Mouse (Mus musculus): ENCODE data around the gene Gad1.

Gene Gad1

DNA sequence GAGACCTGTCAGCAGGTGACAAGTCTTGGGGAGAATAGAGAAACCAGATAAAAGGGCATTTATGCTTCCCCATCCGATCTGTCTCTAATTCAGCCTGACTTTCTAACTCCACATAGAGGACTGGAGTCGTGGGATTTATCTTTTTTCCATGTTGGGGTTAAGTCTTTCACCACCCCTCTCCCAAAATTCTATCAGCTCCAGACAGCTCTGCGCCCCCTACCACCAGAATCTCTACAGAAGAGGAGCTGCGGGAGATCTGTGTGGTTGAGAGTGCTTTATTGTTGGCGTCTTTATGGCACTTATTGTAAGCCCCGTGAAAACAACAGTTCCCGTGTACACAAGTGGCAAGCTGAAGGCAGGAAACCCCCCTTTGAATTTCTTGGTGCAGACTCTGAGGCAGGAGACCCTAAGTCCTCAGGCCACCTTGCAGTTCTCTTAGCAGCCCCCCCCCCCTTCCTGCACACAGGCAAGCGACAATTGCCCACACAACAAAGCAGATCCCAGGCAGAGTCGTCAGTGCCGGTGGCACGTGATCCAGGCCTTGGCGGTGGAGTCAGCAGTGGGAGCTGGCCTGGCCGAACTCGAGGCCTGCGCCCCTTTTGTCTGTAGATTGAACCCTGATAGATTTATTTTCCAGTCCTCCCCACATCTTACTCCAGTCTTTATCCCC lies 11.9 kb downstream of the Gad1 start:
- DNase-seq (ENCODE audit: low read depth, low spot score), result no peak

DNA sequence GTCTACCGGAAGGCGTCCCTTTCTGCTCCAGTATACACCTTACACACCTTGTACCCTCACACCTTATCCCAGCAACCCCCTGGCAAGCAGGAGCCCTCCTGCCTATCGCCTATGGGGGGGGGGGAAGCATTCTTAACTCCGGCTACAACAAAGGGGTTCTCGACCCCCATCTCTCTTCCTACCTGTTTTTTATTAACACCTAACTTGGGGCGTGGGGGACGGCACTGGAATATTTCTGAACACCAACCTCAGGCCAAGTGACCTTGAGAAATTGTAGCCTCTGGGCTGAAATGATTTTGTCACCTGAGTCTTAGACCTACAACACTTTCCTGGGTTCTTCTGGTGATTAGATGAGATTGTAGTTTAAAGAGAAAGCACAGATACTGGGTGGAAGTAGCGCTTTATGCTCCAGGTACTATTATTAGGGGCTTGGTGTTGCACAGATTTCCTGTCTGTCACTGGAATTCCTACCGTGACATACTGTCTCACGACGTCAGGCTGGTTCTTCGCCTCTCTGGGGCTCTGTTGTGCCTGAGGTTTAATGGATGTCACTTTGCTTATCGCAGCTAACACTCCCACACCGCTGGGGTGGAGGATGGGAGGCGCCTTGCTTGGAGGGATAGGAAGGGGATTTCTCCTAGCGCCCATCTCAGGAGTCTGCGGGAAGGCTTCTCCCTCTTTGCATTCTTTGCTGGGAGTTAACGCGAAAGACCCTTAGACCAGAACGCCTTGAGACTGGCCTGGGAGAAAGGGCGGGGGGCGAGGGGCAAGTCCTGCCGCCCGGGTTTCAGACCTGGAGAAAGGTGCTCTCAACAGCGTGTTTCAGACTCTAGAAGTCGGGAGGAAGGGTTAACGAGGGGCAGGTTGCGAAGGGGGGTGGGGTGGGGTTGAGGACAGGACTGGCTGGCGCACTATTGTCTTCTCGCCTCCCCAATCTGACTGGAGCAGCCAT lies 13.1 kb downstream of the Gad1 start:
- no peak for DNase-seq (ENCODE audit: low read depth, low spot score)

DNA sequence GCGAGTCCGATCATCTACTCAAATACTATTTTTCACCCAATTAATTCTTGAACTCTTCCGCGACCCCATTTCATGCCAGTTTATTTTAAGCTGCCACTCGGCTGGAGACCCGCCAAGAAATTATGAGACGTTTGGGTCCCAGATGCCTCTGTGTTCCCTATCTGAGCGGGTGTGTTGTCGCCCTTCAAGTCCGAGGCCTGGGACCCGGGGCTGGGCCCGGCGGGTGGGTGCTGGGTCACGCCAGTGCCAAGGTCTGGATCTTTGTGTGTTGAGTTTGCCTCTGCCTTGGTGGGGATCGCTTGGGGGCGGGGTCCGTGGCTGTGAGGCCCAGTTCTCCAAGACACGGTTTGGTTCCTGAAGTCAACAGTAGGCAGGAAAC lies 13.7 kb downstream of the Gad1 start:
- DNase-seq (ENCODE audit: low read depth, low spot score), result no peak

DNA sequence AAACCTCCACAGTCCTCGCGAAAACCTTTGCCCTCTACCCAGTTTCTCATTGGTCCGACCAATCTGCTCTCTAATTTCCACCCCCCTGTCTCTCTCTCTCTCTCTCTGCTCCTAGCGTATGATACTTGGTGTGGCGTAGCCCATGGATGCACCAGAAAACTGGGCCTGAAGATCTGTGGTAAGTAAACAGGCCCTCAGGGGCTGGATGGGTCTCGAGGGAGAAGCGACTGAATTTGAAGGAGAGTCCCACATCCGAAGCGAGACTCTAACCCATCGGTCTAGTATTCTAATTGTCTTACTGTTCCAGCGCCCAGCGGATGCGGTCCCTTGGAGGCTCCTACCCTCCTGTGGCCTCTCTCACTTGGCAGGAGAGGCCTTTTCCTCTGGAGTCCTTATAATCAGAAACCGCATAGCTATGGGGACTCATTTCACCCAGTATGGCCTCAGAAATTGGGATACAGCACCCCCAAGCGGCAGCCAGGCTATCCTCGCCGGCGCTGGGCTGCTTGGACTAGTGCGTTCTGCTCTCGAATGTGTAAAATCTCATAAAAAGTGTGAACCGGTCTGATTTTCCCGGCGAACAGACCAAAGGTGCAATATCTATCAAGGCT lies 14.3 kb downstream of the Gad1 start:
- DNase-seq (ENCODE audit: low read depth, low spot score), result no peak

DNA sequence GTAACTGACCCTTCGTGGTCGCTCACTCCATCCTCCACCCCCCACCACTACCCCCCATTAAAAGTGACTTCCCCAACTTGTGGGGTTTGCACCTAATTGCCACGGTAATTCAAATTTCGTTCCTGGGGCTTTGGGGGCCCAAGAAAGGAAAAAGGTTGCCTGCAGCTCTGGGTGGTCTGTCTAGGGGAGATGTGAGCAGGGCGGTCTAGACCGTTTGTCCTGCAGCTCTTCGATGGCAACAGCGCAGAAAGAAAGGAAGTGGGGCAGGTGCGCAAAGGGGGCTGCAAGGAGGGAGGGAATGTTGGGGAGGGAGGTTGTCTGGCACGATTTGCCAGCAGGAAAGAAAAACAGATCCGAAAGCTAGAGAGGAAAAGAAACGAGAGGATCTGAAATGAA lies 14.8 kb downstream of the Gad1 start:
- DNase-seq (ENCODE audit: low read depth, low spot score), result no peak

DNA sequence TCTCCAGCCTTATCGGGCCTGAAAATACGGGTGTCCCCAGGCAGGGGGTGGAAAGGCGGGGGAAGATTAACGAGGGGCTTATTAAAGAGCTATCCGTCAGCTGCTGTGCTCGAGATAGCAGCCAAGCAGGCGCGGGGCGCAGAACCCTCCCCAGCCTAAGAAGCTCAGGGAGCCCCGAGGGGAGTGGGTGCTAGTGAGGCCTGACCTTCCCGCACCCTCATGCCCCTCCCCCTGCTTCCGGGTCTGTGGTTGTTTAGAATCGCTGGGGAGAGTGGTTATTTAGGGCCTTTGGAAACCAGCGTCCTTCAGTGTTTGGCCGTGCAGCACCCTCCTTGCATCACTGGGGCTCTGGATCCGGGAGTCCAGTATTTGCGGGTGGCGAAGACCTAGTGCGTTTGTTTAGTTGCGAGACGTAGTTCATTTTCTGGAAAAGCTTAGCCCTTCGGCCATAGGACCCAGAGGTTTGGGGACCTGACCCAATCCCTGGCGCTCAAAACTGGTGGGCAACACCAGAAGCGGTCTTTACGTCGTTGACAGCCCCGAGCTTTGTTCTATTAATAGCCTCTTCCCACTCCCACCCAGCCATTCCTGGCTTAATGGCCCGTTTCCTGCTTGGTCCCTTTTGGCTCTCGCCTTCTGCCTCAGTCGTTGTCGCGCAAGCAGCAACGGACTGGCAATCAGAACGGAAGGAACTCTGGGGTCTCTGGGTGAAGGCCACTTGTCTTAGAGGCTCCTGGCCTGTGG lies 15.5 kb downstream of the Gad1 start:
- no peak for DNase-seq (ENCODE audit: low read depth, low spot score)

DNA sequence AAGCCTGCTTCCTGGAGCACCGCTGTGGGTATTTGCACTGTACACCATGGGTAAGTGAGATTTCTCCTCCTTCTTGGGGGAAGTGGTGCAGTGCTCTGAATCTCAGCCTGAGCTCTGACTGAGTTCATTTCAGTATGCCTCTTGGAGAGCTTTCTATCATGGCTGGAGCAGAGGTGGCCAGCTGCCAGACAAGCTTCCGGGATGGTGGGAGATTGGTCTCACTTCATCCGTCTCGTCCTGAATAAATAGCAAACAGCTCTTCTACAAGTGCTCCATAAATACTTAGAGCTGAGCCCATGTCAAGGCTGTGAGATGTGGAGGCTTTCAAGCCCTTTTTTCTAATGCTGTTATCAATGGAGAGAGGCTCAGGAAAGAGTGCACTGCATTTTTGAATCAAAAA lies 18.8 kb downstream of the Gad1 start:
- DNase-seq (ENCODE audit: low read depth, low spot score), result no peak

DNA sequence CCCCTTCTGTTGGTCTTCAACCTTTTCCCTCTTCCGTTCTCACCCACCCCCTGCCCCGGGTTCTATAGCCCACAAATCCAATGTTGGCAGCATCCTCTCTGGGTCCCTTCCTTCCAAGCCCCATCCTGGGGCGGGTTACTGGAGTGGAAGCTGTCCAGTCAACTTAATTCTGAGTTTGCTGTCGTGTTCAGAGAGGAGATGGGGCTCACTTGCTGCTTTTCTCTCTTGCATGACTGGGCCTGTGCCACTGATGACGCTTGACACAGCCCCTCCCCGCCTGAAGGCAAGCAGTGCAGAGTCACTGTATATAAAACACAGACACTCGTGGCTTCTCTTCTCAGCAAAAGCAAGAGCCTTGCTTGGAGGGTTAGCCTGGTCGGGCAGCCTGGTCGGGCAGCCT lies 19.4 kb downstream of the Gad1 start:
- DNase-seq (ENCODE audit: low read depth, low spot score), result no peak

DNA sequence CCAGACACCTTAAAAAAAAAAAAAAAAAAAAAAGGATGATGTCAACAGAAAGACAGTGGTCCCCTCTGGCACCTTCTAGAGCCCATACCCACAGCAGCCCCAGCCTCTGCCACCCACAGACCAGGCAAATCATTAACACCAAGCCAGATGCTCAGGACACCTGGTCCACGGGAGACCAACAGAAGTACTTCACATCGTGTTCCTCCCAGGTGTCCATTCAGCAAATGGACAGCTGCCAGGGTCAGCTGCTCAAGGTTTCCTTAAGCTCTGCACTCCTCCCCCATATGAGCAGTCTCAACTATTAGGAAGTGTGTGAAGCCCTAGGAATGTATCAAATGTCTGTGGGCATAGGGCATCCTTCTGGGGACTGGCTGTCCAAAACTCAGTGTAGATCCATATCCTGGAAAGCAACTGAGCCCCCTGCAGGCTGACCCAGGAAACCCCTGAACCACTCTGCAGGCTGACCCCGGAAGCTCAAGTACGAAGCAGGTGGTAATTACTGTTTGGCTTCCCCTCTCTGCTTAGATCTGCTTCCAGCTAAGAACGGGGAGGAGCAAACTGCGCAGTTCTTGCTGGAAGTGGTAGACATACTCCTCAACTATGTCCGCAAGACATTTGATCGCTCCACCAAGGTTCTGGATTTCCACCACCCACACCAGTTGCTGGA lies 20.8 kb downstream of the Gad1 start:
- DNase-seq (ENCODE audit: low read depth, low spot score), result no peak

DNA sequence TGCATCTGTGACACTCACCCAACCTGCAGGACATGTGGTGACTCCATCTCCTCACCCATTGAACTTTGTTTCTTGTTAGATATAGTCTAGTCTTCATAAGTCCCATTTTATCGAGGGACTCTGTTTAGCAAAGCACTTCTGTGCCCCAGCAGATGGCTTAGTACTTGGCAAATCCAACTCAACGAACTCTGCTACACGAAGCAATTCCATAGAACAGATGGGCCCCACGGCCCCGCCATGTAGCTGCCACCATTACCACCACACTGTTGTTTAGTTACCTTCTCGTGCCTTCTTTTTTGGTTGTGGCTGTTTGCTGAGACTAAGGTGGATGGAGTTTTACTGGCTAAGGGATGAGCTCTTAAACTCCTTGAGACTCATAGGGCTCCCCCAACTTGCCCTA lies 35.3 kb downstream of the Gad1 start:
- DNase-seq (ENCODE audit: low read depth, low spot score), result no peak

DNA sequence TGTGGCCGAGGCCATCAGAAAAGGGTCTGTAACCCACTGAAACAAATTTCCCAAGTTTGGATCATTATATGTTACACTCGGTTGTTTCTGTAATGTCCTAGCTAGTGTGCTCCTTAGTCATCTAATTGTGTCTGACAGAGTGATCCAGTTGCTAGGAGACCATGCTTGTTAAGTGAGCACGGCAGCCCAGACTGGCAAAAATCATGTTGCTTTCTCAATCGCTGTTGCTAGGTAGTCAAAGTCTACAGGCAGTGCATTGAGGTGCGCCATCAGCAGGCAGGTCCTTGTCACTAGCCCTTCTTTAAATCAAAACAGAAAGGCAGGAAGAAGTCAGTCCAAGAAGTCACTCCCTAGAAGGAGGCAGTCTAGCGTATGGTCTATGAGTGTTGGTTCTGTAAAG lies 39.6 kb downstream of the Gad1 start:
- no peak for DNase-seq (ENCODE audit: low read depth, low spot score)

DNA sequence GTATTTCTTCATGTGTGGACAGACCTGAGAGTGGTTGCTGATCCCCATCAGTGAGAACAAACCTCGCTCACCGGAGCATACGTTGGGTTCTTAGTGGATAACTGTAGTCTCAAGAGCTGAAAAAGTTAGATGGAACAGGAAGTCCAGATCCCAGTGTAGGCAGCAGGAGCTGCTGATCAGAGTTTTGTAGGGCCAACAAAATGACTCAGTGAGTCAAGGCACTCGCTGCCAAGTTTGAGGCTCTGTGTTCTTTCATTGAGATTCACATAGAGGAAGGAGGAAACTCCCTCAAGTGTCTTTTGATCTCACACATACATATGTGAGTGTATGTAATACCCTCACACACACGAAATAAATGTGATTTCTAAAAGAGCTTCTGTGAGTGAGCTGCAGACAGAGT lies 40.8 kb downstream of the Gad1 start:
- no peak for DNase-seq (ENCODE audit: low read depth, low spot score)

DNA sequence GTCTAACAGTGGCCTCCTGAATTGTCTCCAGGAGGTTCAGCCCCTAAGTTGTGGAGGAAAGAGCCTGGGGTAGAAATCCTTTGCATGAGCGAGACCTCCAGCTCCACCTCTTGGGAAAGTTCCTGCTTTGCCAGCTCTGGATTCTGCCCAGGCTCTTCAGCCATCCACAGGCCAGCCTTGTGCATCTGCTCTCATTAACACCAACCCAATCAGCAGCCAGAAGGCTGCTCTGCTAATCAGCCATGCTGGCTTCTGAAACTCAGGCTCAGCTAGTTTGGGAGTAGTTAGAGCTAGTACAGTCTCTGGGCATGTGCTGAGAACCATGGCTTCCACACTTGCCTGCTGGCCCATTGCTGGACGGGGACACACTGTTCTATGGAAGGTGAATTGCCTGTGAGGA lies 43.0 kb downstream of the Gad1 start:
- no peak for DNase-seq (ENCODE audit: low read depth, low spot score)

DNA sequence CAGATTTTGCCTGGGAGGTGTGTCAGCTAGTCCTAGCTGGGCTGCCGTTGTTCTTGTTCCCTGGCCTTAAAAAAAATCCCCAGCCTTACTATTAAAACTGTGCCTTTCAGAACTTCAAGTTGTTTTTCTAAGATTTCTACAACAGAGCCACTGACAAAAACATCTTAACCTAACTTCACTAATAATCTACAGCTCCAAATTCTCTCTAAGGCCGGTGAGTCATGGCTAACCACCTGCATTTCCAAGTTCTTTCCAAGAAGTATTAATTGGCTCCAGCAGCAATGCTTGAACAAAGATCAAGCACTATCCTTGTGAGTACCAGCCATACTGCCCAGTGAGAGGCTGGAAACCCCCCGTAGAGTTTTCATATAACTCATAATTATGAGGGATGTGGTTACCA lies 56.9 kb downstream of the Gad1 start:
- DNase-seq (ENCODE audit: low read depth, low spot score), result no peak

DNA sequence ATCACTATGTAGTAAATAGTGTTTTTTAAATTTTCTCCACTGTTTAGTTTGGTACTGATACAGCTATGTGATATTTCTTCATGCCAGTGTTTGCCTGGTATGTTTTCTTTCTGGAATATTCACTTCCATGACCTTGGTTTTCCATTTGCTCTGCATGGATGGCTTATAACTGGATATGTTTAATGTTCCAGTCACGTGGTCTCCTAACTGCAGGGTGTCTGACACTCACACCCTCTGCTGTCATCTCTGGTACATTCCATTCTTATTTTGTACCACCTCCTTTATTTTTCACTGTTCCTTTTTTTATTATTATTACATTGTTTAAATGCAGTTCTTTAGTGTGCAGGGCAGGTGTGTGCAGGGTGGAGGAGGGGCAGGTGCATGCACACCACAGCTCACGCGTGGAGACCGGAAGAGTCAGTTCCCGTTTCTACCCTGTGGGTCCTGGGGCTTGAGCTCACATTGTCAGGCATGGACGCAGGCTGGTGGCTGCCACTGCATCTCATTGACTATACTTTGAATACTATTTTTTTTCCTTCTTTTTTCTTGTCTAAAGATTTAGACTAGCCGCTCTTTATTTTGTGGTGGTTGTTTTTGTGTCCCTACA lies 62.0 kb downstream of the Gad1 start:
- DNase-seq (ENCODE audit: low read depth, low spot score), result no peak

DNA sequence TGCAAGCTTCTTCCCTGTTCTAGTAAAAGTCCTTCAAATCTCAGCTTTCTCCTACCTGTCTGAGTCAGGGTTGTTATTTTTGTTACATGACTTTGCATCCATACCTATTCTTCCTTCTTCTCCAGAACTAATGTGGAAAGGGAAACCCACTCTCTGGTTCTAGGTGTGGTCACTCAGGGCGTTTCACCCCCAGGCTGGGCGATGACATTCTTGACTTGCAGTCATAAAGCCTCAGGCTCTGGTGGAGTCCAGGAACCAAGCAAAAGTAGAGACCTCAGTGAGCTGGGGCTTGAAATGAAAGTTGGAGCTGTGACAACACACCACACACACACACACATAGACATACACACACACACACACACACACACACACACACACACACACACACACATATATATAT lies 63.2 kb downstream of the Gad1 start:
- no peak for DNase-seq (ENCODE audit: low read depth, low spot score)

DNA sequence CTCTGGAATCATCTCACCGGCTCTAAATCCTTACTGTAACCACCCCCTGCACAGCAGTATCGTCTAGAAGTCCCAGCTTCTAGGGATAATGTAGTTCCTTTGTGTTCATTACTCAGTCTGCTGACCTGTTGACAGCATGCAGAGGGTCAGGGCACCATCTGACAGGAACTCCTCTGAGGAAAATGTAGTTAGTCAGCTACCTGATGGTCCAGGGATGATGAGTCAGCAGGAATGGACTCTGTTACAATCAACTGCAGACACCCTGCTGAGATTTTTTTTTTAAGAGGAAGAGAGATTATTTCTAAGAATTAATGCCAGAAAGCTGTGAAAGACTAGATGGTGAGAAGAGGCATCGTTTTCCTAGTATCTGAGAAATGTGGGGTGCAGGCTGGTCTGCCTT lies 63.7 kb downstream of the Gad1 start:
- DNase-seq (ENCODE audit: low read depth, low spot score), result no peak

DNA sequence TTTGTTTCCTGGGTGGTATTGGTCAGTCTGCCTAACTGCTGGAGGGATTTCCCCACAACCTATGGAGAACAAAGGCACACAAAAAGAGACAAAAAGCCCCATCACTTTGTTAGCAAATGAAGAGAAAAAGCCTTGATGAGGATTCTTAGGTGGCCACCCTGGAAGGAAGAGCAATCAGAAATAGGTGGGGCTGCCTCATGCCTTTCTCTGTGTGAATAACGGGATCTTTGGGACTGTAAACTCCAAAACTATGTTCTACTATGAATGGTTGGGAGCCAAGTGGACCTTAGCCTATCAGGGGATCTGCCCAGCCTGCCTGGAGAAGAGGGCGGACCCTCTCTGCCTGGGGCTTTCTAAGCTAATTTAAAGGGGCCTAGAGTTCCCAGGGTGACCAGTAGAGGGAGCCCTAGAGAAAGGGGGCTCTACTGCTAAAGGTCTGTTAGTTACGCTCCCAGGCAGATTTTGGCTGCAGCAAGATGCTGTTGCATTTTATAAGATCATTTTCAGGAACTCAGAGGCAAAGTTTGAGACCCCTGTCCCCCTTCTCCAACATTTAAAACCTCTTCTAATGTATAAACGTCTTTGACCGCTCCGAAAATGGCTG lies 66.5 kb downstream of the Gad1 start:
- no peak for DNase-seq (ENCODE audit: low read depth, low spot score)

DNA sequence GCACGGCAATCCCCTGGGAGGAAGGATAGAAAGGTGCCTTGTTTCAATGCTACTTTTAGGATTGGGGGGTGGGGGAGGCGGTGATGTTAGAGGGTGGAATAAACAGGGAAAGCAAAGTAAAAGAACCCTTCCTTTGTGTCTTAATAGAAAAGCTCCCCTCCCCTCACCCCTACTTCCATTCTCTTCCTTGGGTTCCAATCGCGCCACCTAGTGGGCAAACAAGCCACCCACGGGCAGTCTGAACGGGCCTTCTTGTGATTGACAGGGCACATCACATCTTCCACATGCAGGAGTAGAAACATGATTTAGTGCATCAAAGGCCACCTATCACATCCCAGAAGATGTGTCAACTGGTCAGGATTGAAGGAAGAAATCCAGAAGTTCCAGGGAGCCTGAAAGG lies 67.4 kb downstream of the Gad1 start:
- peak; percentile 43 for DNase-seq (ENCODE audit: low read depth, low spot score)

DNA sequence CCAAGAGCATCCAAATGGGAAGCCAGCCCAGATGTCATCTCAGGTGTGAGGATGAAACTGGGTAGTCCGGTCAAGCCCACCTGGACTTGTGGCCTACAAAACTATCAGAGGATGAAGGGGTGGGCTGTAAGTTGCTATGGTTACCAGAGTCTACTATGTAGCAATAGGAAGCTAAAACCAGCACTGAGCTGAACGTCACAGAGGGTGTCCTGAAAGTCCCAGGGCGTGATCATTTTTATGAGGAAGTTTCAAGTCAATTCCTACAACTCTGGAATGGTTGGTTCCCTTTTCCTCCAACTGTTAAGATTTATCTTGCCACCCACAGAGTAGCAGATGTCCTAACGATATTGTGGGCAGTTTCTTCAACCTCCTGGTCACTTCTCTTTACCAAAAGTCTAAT lies 69.4 kb downstream of the Gad1 start:
- DNase-seq (ENCODE audit: low read depth, low spot score), result no peak

DNA sequence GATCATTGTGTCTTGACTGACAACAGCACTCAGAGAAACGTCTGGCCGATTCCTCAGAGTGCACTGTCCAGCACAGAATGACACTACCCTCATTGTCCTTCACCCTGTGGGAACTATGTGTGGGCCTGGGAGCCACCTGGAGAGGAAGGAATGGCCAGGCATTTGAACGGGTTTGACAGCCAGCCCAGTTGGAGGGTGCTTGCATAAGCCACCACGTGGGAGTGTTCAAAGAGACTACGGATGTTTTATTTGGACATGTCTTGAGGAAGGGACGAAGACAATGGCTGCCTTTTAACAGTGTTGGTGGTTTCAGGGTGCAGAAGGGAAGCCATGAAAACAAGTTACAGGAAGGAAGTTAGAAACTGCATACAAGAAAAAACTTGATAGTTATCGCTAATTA lies 72.9 kb downstream of the Gad1 start:
- DNase-seq (ENCODE audit: low read depth, low spot score), result no peak

Data from retina, adult 2 months (tissue).